Mouse (Mus musculus) monocyte, adult 2 months (primary cell): ENCODE data around the gene Olfr774.
"Not testable (repeated sequence)": the region's sequence is repeated elsewhere in the genome, so short reads cannot be mapped to it uniquely, and the experiment has no call there.

Experiments
- DNase-seq, 2 experiments: peaks; one replicate each; pipeline ENCODE4 v3.0.0; 2022; ENCODE audit warnings: low spot score in 2 of 2, low read depth in 1 of 2

The Olfr774 gene

GRCm38 (mm10) chr10:129235904-129236303 lies at the start of gene Olfr774:
Gene Olfr774 (plus strand): TSS chr10:129236204.
- no peak for DNase-seq

- not testable (repeated sequence) for DNase-seq
Observed at GRCm38 (mm10) chr10:129187319-129187718, 48.7 kb upstream of the Olfr774 start, which contains the start of gene Olfr773. Gene Olfr773 (minus strand): TSS chr10:129187419.

- no peak for DNase-seq
Observed at GRCm38 (mm10) chr10:129230737-129231136, 5.3 kb upstream of the Olfr774 start.

GRCm38 (mm10) chr10:129248112-129248511 lies 12.1 kb downstream of the Olfr774 start, which contains the start of gene Olfr775:
Gene Olfr775 (plus strand): TSS chr10:129248412.
- DNase-seq: no peak

GRCm38 (mm10) chr10:129258827-129259226 lies 22.8 kb downstream of the Olfr774 start, which contains the start of gene Olfr776:
Gene Olfr776 (plus strand): TSS chr10:129259127.
- no peak for DNase-seq

- DNase-seq: no peak
Observed at GRCm38 (mm10) chr10:129271081-129271535, 35.1 kb downstream of the Olfr774 start, which contains the start of gene Olfr777. Gene Olfr777 (minus strand): TSS chr10:129271485.
